Mouse (Mus musculus): ENCODE measurements around the gene Prkg1. TPM values are rescaled to one million over a fixed set of nuclear protein-coding genes. Genes with fewer than 3 reads are reported as not detected.

Prkg1 gene
- polyA plus RNA-seq, 1 experiment from 2014 or later = 21.1 TPM

- no peaks in the 10 kb centered on the region for H3K27me3 ChIP-seq (ENCODE audit: control insufficient read depth, insufficient read depth, low read length)
- ATAC-seq (ENCODE audit: insufficient number of reproducible peaks, insufficient read depth, low FRiP score, low read depth) = no peak
- H3K4me3 ChIP-seq (ENCODE audit: low read depth, low read length) = no peak overlapping the region
- H3K9me3 ChIP-seq (ENCODE audit: control insufficient read depth, low read depth, low read length) = no peaks in the 10 kb centered on the region
- WGBS = 87% methylated on average over 2 of the region's 2 CpGs
- no peak overlapping the region for H3K9ac ChIP-seq (replicated peaks; ENCODE audit: low read depth, low read length)
- no peak overlapping the region for H3K27ac ChIP-seq (ENCODE audit: low read length)
- no peaks in the 10 kb centered on the region for H3K36me3 ChIP-seq (ENCODE audit: control insufficient read depth, insufficient read depth, low read length)
- H3K4me1 ChIP-seq (ENCODE audit: control insufficient read depth, insufficient read depth, low read length) = no peaks in the 10 kb centered on the region
- no peak overlapping the region for H3K4me2 ChIP-seq (replicated peaks; ENCODE audit: low read depth, low read length)
These were observed 258.5 kb downstream of the Prkg1 start for GRCm38 (mm10) chr19:31506296-31506695.

- no peak overlapping the region for H3K4me3 ChIP-seq (ENCODE audit: low read depth, low read length)
- no peaks in the 10 kb centered on the region for H3K36me3 ChIP-seq (ENCODE audit: control insufficient read depth, insufficient read depth, low read length)
- H3K27me3 ChIP-seq (ENCODE audit: control insufficient read depth, insufficient read depth, low read length) = no peaks in the 10 kb centered on the region
- no peak overlapping the region for H3K9ac ChIP-seq (replicated peaks; ENCODE audit: low read depth, low read length)
- no peaks in the 10 kb centered on the region for H3K4me1 ChIP-seq (ENCODE audit: control insufficient read depth, insufficient read depth, low read length)
- H3K9me3 ChIP-seq (ENCODE audit: control insufficient read depth, low read depth, low read length) = no peaks in the 10 kb centered on the region
- ATAC-seq (ENCODE audit: insufficient number of reproducible peaks, insufficient read depth, low FRiP score, low read depth) = no peak
- no peak overlapping the region for H3K27ac ChIP-seq (ENCODE audit: low read length)
- 94% methylated on average over 2 of the region's 2 CpGs for WGBS
- no peak overlapping the region for H3K4me2 ChIP-seq (replicated peaks; ENCODE audit: low read depth, low read length)
These were observed 259.8 kb downstream of the Prkg1 start for GRCm38 (mm10) chr19:31505041-31505440.

DNA sequence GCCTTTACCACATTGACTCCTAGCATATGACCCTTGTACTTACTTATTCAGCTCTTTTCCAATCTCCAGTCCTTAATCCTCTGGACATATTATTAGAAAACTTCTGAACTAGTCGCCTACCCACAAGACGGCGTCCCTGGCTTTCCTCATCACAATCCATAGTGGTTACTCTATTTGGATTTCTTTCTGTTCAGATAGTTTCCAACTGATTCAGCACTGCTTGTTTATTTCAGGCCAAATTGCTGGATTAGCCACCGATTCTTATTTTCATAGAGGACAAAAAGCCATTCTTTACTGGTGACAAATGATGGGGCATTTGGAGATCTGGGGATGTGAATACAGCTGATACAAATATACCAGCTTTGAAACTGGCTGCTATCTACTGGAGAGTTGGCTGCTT, 267.4 kb downstream of the Prkg1 start:
- no peak overlapping the region for H3K27ac ChIP-seq (ENCODE audit: low read length)
- 85% methylated on average over 4 of the region's 4 CpGs for WGBS
- H3K4me2 ChIP-seq (replicated peaks; ENCODE audit: low read depth, low read length) = no peak overlapping the region
- no peak for ATAC-seq (ENCODE audit: insufficient number of reproducible peaks, insufficient read depth, low FRiP score, low read depth)
- H3K4me3 ChIP-seq (ENCODE audit: low read depth, low read length) = no peak overlapping the region
- no peaks in the 10 kb centered on the region for H3K27me3 ChIP-seq (ENCODE audit: control insufficient read depth, insufficient read depth, low read length)
- no peaks in the 10 kb centered on the region for H3K36me3 ChIP-seq (ENCODE audit: control insufficient read depth, insufficient read depth, low read length)
- no peaks in the 10 kb centered on the region for H3K9me3 ChIP-seq (ENCODE audit: control insufficient read depth, low read depth, low read length)
- no peaks in the 10 kb centered on the region for H3K4me1 ChIP-seq (ENCODE audit: control insufficient read depth, insufficient read depth, low read length)
- H3K9ac ChIP-seq (replicated peaks; ENCODE audit: low read depth, low read length) = no peak overlapping the region

DNA sequence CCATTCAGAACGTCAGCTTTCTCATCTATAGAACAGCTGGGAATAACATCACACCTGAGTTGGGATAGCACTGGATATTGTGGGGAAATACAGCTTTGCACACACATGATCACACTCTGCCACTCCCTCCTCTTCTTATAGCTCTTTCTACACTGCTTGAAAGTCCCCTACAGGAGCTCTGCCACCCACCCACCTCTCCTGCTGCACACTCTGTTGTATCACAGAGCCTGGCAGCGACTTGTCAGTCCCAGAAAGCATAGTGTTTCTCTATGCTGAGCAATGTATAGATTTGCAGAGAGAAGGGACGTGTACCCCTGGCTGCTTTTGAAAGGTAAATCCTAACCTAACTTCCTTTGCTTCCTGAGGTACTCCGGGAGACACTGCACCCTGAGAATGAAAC, 275.2 kb downstream of the Prkg1 start:
- ATAC-seq (ENCODE audit: insufficient number of reproducible peaks, insufficient read depth, low FRiP score, low read depth) = no peak
- Histone ChIP-seq H3K4me1 (ENCODE audit: control insufficient read depth, insufficient read depth, low read length) (no peaks in the 10 kb centered on the region), H3K36me3 (ENCODE audit: control insufficient read depth, insufficient read depth, low read length) (no peaks in the 10 kb centered on the region), H3K27ac (ENCODE audit: low read length) (no peak overlapping the region), H3K4me2 (replicated peaks; ENCODE audit: low read depth, low read length) (no peak overlapping the region), H3K4me3 (ENCODE audit: low read depth, low read length) (no peak overlapping the region), H3K9ac (replicated peaks; ENCODE audit: low read depth, low read length) (no peak overlapping the region), H3K27me3 (ENCODE audit: control insufficient read depth, insufficient read depth, low read length) (no peaks in the 10 kb centered on the region), H3K9me3 (ENCODE audit: control insufficient read depth, low read depth, low read length) (no peaks in the 10 kb centered on the region)
- WGBS = 41% methylated on average over 4 of the region's 4 CpGs

DNA sequence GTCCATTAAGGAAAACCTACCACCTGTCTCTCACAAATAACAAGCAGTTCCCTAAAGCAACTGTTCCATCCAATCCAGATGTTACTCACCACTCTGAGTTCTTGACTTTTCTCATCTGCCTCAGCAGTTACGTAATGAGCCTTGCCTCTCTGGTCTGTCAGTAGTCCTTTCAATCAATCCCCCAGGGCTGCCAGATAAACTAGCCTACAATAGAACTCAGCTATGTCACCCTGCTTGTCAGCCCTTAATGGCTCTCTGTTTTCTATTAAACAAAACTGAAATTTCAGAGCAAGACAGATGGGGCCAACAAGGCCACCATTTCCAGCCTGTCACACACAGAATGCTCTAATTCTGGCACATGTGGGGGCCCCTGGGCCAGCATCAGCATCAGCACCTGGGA, 293.1 kb downstream of the Prkg1 start:
- WGBS = 50% methylated on average over 1 of the region's 1 CpGs
- no peaks in the 10 kb centered on the region for H3K9me3 ChIP-seq (ENCODE audit: control insufficient read depth, low read depth, low read length)

DNA sequence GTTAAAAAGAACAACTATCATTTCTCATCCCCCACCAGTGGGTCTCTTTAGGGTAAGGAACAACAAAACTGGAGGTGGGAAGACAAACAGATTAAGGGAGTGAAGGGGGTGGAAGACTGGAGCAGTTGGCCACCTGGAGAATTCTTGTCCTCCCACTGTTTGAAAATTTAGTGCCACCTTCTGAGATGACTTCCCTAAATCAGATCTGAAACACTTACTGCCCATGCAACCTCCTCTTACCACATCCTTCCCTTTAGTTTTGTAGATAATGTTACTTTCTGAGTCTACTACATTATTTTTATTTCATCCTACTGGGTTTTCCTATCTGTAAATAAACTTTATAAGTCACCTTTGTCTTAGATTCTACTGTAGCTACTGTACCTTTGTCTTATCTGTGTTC, 304.6 kb downstream of the Prkg1 start:
- H3K27me3 ChIP-seq (ENCODE audit: control insufficient read depth, insufficient read depth, low read length) = no peaks in the 10 kb centered on the region
- no peak overlapping the region for H3K27ac ChIP-seq (ENCODE audit: low read length)
- no peak overlapping the region for H3K4me3 ChIP-seq (ENCODE audit: low read depth, low read length)
- H3K9me3 ChIP-seq (ENCODE audit: control insufficient read depth, low read depth, low read length) = no peaks in the 10 kb centered on the region
- no peak overlapping the region for H3K4me2 ChIP-seq (replicated peaks; ENCODE audit: low read depth, low read length)
- no peaks in the 10 kb centered on the region for H3K36me3 ChIP-seq (ENCODE audit: control insufficient read depth, insufficient read depth, low read length)
- no peak overlapping the region for H3K9ac ChIP-seq (replicated peaks; ENCODE audit: low read depth, low read length)
- no peaks in the 10 kb centered on the region for H3K4me1 ChIP-seq (ENCODE audit: control insufficient read depth, insufficient read depth, low read length)
- ATAC-seq (ENCODE audit: insufficient number of reproducible peaks, insufficient read depth, low FRiP score, low read depth) = no peak

More for the DNA sequence above, 293.1 kb downstream of the Prkg1 start:
- Histone ChIP-seq H3K27me3 (ENCODE audit: control insufficient read depth, insufficient read depth, low read length) (no peaks in the 10 kb centered on the region), H3K27ac (ENCODE audit: low read length) (no peak overlapping the region), H3K9ac (replicated peaks; ENCODE audit: low read depth, low read length) (no peak overlapping the region), H3K4me3 (ENCODE audit: low read depth, low read length) (no peak overlapping the region), H3K4me2 (replicated peaks; ENCODE audit: low read depth, low read length) (no peak overlapping the region), H3K36me3 (ENCODE audit: control insufficient read depth, insufficient read depth, low read length) (no peaks in the 10 kb centered on the region), H3K4me1 (ENCODE audit: control insufficient read depth, insufficient read depth, low read length) (no peaks in the 10 kb centered on the region)
- no peak for ATAC-seq (ENCODE audit: insufficient number of reproducible peaks, insufficient read depth, low FRiP score, low read depth)

- 65% methylated on average over 1 of the region's 1 CpGs for WGBS
- Histone ChIP-seq H3K36me3 (ENCODE audit: control insufficient read depth, insufficient read depth, low read length) (no peaks in the 10 kb centered on the region), H3K4me3 (ENCODE audit: low read depth, low read length) (no peak overlapping the region), H3K9ac (replicated peaks; ENCODE audit: low read depth, low read length) (no peak overlapping the region), H3K27ac (ENCODE audit: low read length) (no peak overlapping the region), H3K9me3 (ENCODE audit: control insufficient read depth, low read depth, low read length) (no peaks in the 10 kb centered on the region), H3K4me2 (replicated peaks; ENCODE audit: low read depth, low read length) (no peak overlapping the region), H3K27me3 (ENCODE audit: control insufficient read depth, insufficient read depth, low read length) (no peaks in the 10 kb centered on the region), H3K4me1 (ENCODE audit: control insufficient read depth, insufficient read depth, low read length) (no peaks in the 10 kb centered on the region)
- no peak for ATAC-seq (ENCODE audit: insufficient number of reproducible peaks, insufficient read depth, low FRiP score, low read depth)
These were observed 320.7 kb downstream of the Prkg1 start for GRCm38 (mm10) chr19:31444101-31444500.

GRCm38 (mm10) chr19:31442311-31442710, 322.5 kb downstream of the Prkg1 start:
- Histone ChIP-seq H3K9me3 (ENCODE audit: control insufficient read depth, low read depth, low read length) (no peaks in the 10 kb centered on the region), H3K4me2 (replicated peaks; ENCODE audit: low read depth, low read length) (no peak overlapping the region), H3K4me1 (ENCODE audit: control insufficient read depth, insufficient read depth, low read length) (no peaks in the 10 kb centered on the region), H3K36me3 (ENCODE audit: control insufficient read depth, insufficient read depth, low read length) (no peaks in the 10 kb centered on the region), H3K27ac (ENCODE audit: low read length) (no peak overlapping the region), H3K9ac (replicated peaks; ENCODE audit: low read depth, low read length) (no peak overlapping the region), H3K27me3 (ENCODE audit: control insufficient read depth, insufficient read depth, low read length) (no peaks in the 10 kb centered on the region), H3K4me3 (ENCODE audit: low read depth, low read length) (no peak overlapping the region)
- WGBS = 85% methylated on average over 3 of the region's 3 CpGs
- ATAC-seq (ENCODE audit: insufficient number of reproducible peaks, insufficient read depth, low FRiP score, low read depth) = no peak

DNA sequence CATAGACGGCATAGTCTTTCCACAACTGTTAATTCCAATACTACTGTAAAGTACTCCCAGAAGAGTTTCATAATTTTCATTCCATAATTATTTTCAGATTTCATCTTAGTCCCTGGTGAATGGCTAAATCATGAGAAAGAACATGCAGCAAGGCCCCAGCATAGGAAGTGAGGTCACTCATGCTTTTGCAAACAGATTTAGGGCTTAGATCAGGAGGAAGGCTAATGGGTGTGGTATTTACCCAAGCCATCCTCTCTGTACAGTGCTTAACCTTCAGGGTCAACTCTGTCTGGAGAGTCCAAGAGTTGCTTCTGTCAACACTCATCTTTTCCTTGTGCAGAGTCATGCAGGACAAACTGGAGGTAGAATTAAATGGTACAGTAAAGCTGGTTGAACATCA, 331.4 kb downstream of the Prkg1 start:
- WGBS = 74% methylated on average over 1 of the region's 1 CpGs
- Histone ChIP-seq H3K36me3 (ENCODE audit: control insufficient read depth, insufficient read depth, low read length) (no peaks in the 10 kb centered on the region), H3K4me1 (ENCODE audit: control insufficient read depth, insufficient read depth, low read length) (no peaks in the 10 kb centered on the region), H3K9ac (replicated peaks; ENCODE audit: low read depth, low read length) (no peak overlapping the region), H3K27me3 (ENCODE audit: control insufficient read depth, insufficient read depth, low read length) (no peaks in the 10 kb centered on the region), H3K4me3 (ENCODE audit: low read depth, low read length) (no peak overlapping the region), H3K27ac (ENCODE audit: low read length) (no peak overlapping the region), H3K4me2 (replicated peaks; ENCODE audit: low read depth, low read length) (no peak overlapping the region), H3K9me3 (ENCODE audit: control insufficient read depth, low read depth, low read length) (no peaks in the 10 kb centered on the region)
- no peak for ATAC-seq (ENCODE audit: insufficient number of reproducible peaks, insufficient read depth, low FRiP score, low read depth)

Data from stomach, embryonic 14.5 days (tissue).